Mouse (Mus musculus): Measurements from ENCODE around the gene Olfr705. TPM values are rescaled to one million over a fixed set of nuclear protein-coding genes. Genes with fewer than 3 reads are reported as not detected.

Gene Olfr705
- polyA plus RNA-seq, 1 experiment from 2014 or later = not detected

Other genes starting within 250 kb of the Olfr705 start
- gene Olfr693, start 196.3 kb downstream of the Olfr705 start, polyA plus RNA-seq (2014; fragmentation: Nextera tagmentation; extraction: Ambion mirVana) = not detected in 2 replicates
- not detected in 2 replicates for gene Olfr694, start 185.1 kb downstream of the Olfr705 start, polyA plus RNA-seq (2014; fragmentation: Nextera tagmentation; extraction: Ambion mirVana)
- gene Olfr695, start 160.5 kb downstream of the Olfr705 start, polyA plus RNA-seq (2014; fragmentation: Nextera tagmentation; extraction: Ambion mirVana) = not detected in 2 replicates
- gene Olfr697, start 134.4 kb downstream of the Olfr705 start, polyA plus RNA-seq (2014; fragmentation: Nextera tagmentation; extraction: Ambion mirVana) = not detected in 2 replicates
- not detected in 2 replicates for gene Olfr698, start 121.5 kb downstream of the Olfr705 start, polyA plus RNA-seq (2014; fragmentation: Nextera tagmentation; extraction: Ambion mirVana)
- gene Olfr699, start 83.7 kb downstream of the Olfr705 start, polyA plus RNA-seq (2014; fragmentation: Nextera tagmentation; extraction: Ambion mirVana) = not detected in 2 replicates
- not detected in 2 replicates for gene Olfr700, start 68.1 kb downstream of the Olfr705 start, polyA plus RNA-seq (2014; fragmentation: Nextera tagmentation; extraction: Ambion mirVana)
- not detected in 2 replicates for gene Olfr701, start 62.8 kb downstream of the Olfr705 start, polyA plus RNA-seq (2014; fragmentation: Nextera tagmentation; extraction: Ambion mirVana)
- gene Olfr702, start 43.0 kb downstream of the Olfr705 start, polyA plus RNA-seq (2014; fragmentation: Nextera tagmentation; extraction: Ambion mirVana) = not detected in 2 replicates
- not detected in 2 replicates for gene Olfr703, start 33.5 kb downstream of the Olfr705 start, polyA plus RNA-seq (2014; fragmentation: Nextera tagmentation; extraction: Ambion mirVana)
- gene Olfr704, start 13.7 kb downstream of the Olfr705 start, polyA plus RNA-seq (2014; fragmentation: Nextera tagmentation; extraction: Ambion mirVana) = not detected in 2 replicates
- not detected in 2 replicates for gene Olfr706, start 11.3 kb upstream of the Olfr705 start, polyA plus RNA-seq (2014; fragmentation: Nextera tagmentation; extraction: Ambion mirVana)
- gene Olfr707, start 24.4 kb upstream of the Olfr705 start, polyA plus RNA-seq (2014; fragmentation: Nextera tagmentation; extraction: Ambion mirVana) = not detected in 2 replicates
- gene Olfr1532-ps1, start 31.1 kb upstream of the Olfr705 start, polyA plus RNA-seq (2014; fragmentation: Nextera tagmentation; extraction: Ambion mirVana) = not detected in 2 replicates
- not detected in 2 replicates for gene Olfr709-ps1, start 55.3 kb upstream of the Olfr705 start, polyA plus RNA-seq (2014; fragmentation: Nextera tagmentation; extraction: Ambion mirVana)
- not detected in 2 replicates for gene Olfr710, start 71.4 kb upstream of the Olfr705 start, polyA plus RNA-seq (2014; fragmentation: Nextera tagmentation; extraction: Ambion mirVana)
- not detected in 2 replicates for gene Olfr6, start 87.0 kb upstream of the Olfr705 start, polyA plus RNA-seq (2014; fragmentation: Nextera tagmentation; extraction: Ambion mirVana)
- not detected in 2 replicates for gene Olfr711, start 98.6 kb upstream of the Olfr705 start, polyA plus RNA-seq (2014; fragmentation: Nextera tagmentation; extraction: Ambion mirVana)
- gene Olfr2, start 129.2 kb upstream of the Olfr705 start, polyA plus RNA-seq (2014; fragmentation: Nextera tagmentation; extraction: Ambion mirVana) = not detected in 2 replicates
- not detected in 2 replicates for gene Olfr713, start 154.3 kb upstream of the Olfr705 start, polyA plus RNA-seq (2014; fragmentation: Nextera tagmentation; extraction: Ambion mirVana)
- not detected in 2 replicates for gene Olfr714, start 194.1 kb upstream of the Olfr705 start, polyA plus RNA-seq (2014; fragmentation: Nextera tagmentation; extraction: Ambion mirVana)
- not detected in 2 replicates for gene Olfr17, start 216.3 kb upstream of the Olfr705 start, polyA plus RNA-seq (2014; fragmentation: Nextera tagmentation; extraction: Ambion mirVana)
- gene Olfr715b, start 233.5 kb upstream of the Olfr705 start, polyA plus RNA-seq (2014; fragmentation: Nextera tagmentation; extraction: Ambion mirVana) = not detected in 2 replicates

All from kidney, embryonic 14.5 days (tissue).